Mouse (Mus musculus): Measurements from ENCODE around the gene Myrfl.

GRCm38 (mm10) chr10:116883531-116883930 is 13.2 kb downstream of the Myrfl start:
- TF ChIP-seq CTCF (IDR thresholded peaks at IDR 0.05; ENCODE audit: extremely low read depth, insufficient read depth, insufficient read length, insufficient replicate concordance) = no peak
- TF ChIP-seq POLR2A (IDR thresholded peaks at IDR 0.05; ENCODE audit: low read depth, low read length) = no peak
